20 mouse cellular contexts compared by ENCODE assay signal in the genomic region with DNA sequence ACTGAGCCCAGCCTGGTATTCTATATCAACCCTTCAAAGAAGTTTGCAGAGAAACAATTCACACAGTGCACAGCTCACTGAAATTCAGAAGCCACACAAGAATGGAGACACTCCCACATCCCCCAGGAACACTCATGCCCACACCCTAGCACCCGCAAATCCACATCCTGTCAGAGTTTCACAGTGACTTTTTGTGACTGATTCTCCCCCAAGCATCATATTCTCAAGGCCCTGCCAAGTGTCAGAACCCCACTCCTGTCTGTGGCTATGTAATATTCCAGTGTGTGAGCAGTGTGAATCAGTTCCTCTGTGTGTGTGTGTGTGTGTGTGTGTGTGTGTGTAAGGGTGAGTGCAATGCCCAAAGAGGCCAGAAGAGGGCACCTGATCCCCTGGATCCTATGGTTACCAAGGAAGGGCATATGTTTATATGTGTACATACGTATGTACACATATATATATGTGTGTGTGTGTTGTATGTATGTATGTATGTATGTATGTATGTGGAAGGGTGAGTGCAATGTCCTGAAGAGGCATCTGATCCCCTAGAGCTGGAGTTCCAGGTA. TPM values are rescaled to one million over a fixed set of nuclear protein-coding genes. Genes with fewer than 3 reads are reported as not detected.
A peak's percentile ranks its signal among the peaks of the same experiment; 100 is the strongest.
DNase-seq lines count a peak whose midpoint lies in the region; ATAC-seq and TF ChIP-seq lines count a peak whose summit lies in the region.
"Had no signal": no experiment of that assay in that cellular context is flagged by ENCODE, and none has a peak within 500 bp of the region (broad histone marks: within the 10 kb centered on the region; RNA-seq: fewer than 3 reads in every experiment).

No protein-coding gene starts in this region.

- WGBS in kidney, postnatal 0 days, result 98% methylated on average over 2 of the region's 2 CpGs
- 98% methylated on average over 2 of the region's 2 CpGs for WGBS in kidney, adult 2 months

- peaks cover 4% of the 10 kb centered on the region; the same call in 1 of the 2 replicates for H3K4me1 ChIP-seq in kidney, postnatal 0 days (replicated peaks; ENCODE audit: insufficient read depth, low read length)
- H3K4me1 ChIP-seq in kidney, adult 2 months (ENCODE audit: control insufficient read depth, insufficient read depth, low read length), result no peaks in the 10 kb centered on the region

- peak; percentile 24 for DNase-seq in cerebellum, adult 11-12 months
- no peak for DNase-seq in cerebellum, adult 18-20 months
- no peak for DNase-seq in kidney, postnatal 0 days (ENCODE audit: low spot score)
- DNase-seq in kidney, adult 2 months, result no peak
- peak; percentile 56 for DNase-seq in CD4-positive helper T cell, adult 2 months (ENCODE audit: low read depth, low spot score)
- peak; percentile 47 for DNase-seq in induced T-regulatory cell, adult 2 months (ENCODE audit: low read depth)
- DNase-seq in left cerebral cortex, adult 11 months (ENCODE audit: low spot score), result no peak
- DNase-seq: cerebellum, adult 11 months; gastrocnemius, postnatal 10 days; kidney, adult 8-10 months; kidney, postnatal 4 days had no signal

- no peak overlapping the region for H3K4me3 ChIP-seq in kidney, postnatal 0 days (replicated peaks; ENCODE audit: low read depth, low read length)
- H3K4me3 ChIP-seq in kidney, adult 2 months (ENCODE audit: insufficient read depth, low read depth, low read length), result no peak overlapping the region
- H3K4me3 ChIP-seq: embryonic facial prominence, embryonic 13.5 days; heart, adult 2 months; limb, embryonic 15.5 days; lung, embryonic 15.5 days; megakaryocyte, embryonic 14.5 days; neural tube, embryonic 12.5 days had no signal

- no peak for ATAC-seq in kidney, postnatal 0 days (replicated peaks; ENCODE audit: low FRiP score, low read depth)
- ATAC-seq in inflammation-experienced regulatory T-cells, adult 6 months, result no peak
- ATAC-seq: midbrain, embryonic 16.5 days had no signal

- no peak for TF ChIP-seq POLR2A in kidney, adult 2 months (IDR thresholded peaks at IDR 0.05; ENCODE audit: low read depth, low read length)

- H3K4me2 ChIP-seq in kidney, postnatal 0 days (ENCODE audit: low read length), result no peak overlapping the region
- H3K4me2 ChIP-seq: embryonic facial prominence, embryonic 13.5 days; limb, embryonic 15.5 days; lung, embryonic 15.5 days; neural tube, embryonic 12.5 days had no signal

- no peak overlapping the region for H3K27ac ChIP-seq in kidney, postnatal 0 days
- H3K27ac ChIP-seq in kidney, adult 2 months (ENCODE audit: insufficient read depth, low read depth, low read length), result no peak overlapping the region
- H3K27ac ChIP-seq: embryonic facial prominence, embryonic 13.5 days; heart, adult 2 months; limb, embryonic 15.5 days; lung, embryonic 15.5 days; neural tube, embryonic 12.5 days had no signal

- H3K36me3 ChIP-seq in kidney, postnatal 0 days (ENCODE audit: insufficient read depth, low read length), result peaks cover 21% of the 10 kb centered on the region
- no peaks in the 10 kb centered on the region for H3K36me3 ChIP-seq in kidney, adult 2 months (ENCODE audit: control insufficient read depth, insufficient read depth, low read length)

- peak; percentile 41; the same call in 1 of the 2 replicates for TF ChIP-seq CTCF in kidney, postnatal 0 days (IDR thresholded peaks at IDR 0.05; ENCODE audit: low read depth)
- TF ChIP-seq CTCF in kidney, adult 2 months (conservative IDR thresholded peaks at IDR 0.05; ENCODE audit: insufficient read depth, insufficient read length, low read depth, low read length), result no peak

- H3K9ac ChIP-seq in kidney, postnatal 0 days (ENCODE audit: low read depth, low read length), result no peak overlapping the region
- H3K9ac ChIP-seq: embryonic facial prominence, embryonic 13.5 days; limb, embryonic 15.5 days; lung, embryonic 15.5 days; neural tube, embryonic 12.5 days had no signal

- no peaks in the 10 kb centered on the region for H3K27me3 ChIP-seq in kidney, postnatal 0 days (ENCODE audit: insufficient read depth, low read length)
- no peaks in the 10 kb centered on the region for H3K27me3 ChIP-seq in kidney, adult 2 months (replicated peaks; ENCODE audit: control insufficient read depth, insufficient read depth, low read length)
- H3K27me3 ChIP-seq: embryonic facial prominence, embryonic 13.5 days; limb, embryonic 15.5 days; lung, embryonic 15.5 days; neural tube, embryonic 12.5 days had no signal

- H3K9me3 ChIP-seq in kidney, postnatal 0 days (replicated peaks; ENCODE audit: low read length), result no peaks in the 10 kb centered on the region
- H3K9me3 ChIP-seq: embryonic facial prominence, embryonic 13.5 days; limb, embryonic 15.5 days; lung, embryonic 15.5 days had no signal

RNA-seq across cellular contexts. Expression of a gene that starts 3.2 kb away (rescaled TPM):
- polyA plus RNA-seq in kidney, postnatal 0 days (2015; fragmentation: Nextera tagmentation; extraction: Ambion mirVana), result 0.34 and 0.50 TPM in 2 replicates
- 0.34 and 0.94 TPM in 2 replicates for polyA plus RNA-seq in kidney, adult 2 months (2012; rRNA removed)
- polyA plus RNA-seq in inflammation-experienced regulatory T-cells, adult 6 months (2017; shearing (Covaris generic)), result 1 to 10 TPM in 1 of 3 experiments, under 1 TPM in 2; 0.62 to 3.2 (median 0.94) TPM

RNA-seq across cellular contexts. Expression of a gene that starts 10.1 kb away (rescaled TPM):
- 68.1 and 75.7 TPM in 2 replicates for polyA plus RNA-seq in kidney, postnatal 0 days (2015; fragmentation: Nextera tagmentation; extraction: Ambion mirVana)
- polyA plus RNA-seq in kidney, adult 2 months (2012; rRNA removed), result 159 and 183 TPM in 2 replicates
- polyA plus RNA-seq in inflammation-experienced regulatory T-cells, adult 6 months (2017; shearing (Covaris generic)), result 10 to 100 TPM; 13.9 to 26.7 (median 20.5) TPM

RNA-seq across cellular contexts. Expression of a gene that starts 12.2 kb away (rescaled TPM):
- polyA plus RNA-seq in kidney, postnatal 0 days (2015; fragmentation: Nextera tagmentation; extraction: Ambion mirVana), result 1,067 and 1,079 TPM in 2 replicates
- polyA plus RNA-seq in kidney, adult 2 months (2012; rRNA removed), result 825 and 914 TPM in 2 replicates
- polyA plus RNA-seq in inflammation-experienced regulatory T-cells, adult 6 months (2017; shearing (Covaris generic)), result 100 to 1,000 TPM; 116 to 152 (median 121) TPM

RNA-seq across cellular contexts. Expression of a gene that starts 22.9 kb away (rescaled TPM):
- 82.5 and 84.9 TPM in 2 replicates for polyA plus RNA-seq in kidney, postnatal 0 days (2015; fragmentation: Nextera tagmentation; extraction: Ambion mirVana)
- polyA plus RNA-seq in kidney, adult 2 months (2012; rRNA removed), result 60.3 and 75.2 TPM in 2 replicates
- polyA plus RNA-seq in inflammation-experienced regulatory T-cells, adult 6 months (2017; shearing (Covaris generic)), result 10 to 100 TPM; 15.9 to 25.7 (median 17.5) TPM

RNA-seq across cellular contexts. Expression of a gene that starts 24.4 kb away (rescaled TPM):
- 0.17 and 0.28 TPM in 2 replicates for polyA plus RNA-seq in kidney, postnatal 0 days (2015; fragmentation: Nextera tagmentation; extraction: Ambion mirVana)
- 1.5 and 1.9 TPM in 2 replicates for polyA plus RNA-seq in kidney, adult 2 months (2012; rRNA removed)
- polyA plus RNA-seq in inflammation-experienced regulatory T-cells, adult 6 months (2017; shearing (Covaris generic)), result not detected
- polyA plus RNA-seq: heart, embryonic 16.5 days had no signal

Comparison
In these comparisons a context has a peak if more than half of its experiments do, and no peak if none do; other contexts are left out.
1. DNase-seq: peak in cerebellum, adult 11-12 months (single experiment), CD4-positive helper T cell, adult 2 months (single experiment) and induced T-regulatory cell, adult 2 months (single experiment); none in cerebellum, adult 18-20 months (0 of 2), kidney, postnatal 0 days (single experiment), kidney, adult 2 months (single experiment) and left cerebral cortex, adult 11 months (single experiment).